Mouse (Mus musculus): Measurements from ENCODE around the gene Gpatch4. TPM values are rescaled to one million over a fixed set of nuclear protein-coding genes. Genes with fewer than 3 reads are reported as not detected.

Gpatch4 gene
- polyA plus RNA-seq, 1 experiment: 27.7 TPM

DNA sequence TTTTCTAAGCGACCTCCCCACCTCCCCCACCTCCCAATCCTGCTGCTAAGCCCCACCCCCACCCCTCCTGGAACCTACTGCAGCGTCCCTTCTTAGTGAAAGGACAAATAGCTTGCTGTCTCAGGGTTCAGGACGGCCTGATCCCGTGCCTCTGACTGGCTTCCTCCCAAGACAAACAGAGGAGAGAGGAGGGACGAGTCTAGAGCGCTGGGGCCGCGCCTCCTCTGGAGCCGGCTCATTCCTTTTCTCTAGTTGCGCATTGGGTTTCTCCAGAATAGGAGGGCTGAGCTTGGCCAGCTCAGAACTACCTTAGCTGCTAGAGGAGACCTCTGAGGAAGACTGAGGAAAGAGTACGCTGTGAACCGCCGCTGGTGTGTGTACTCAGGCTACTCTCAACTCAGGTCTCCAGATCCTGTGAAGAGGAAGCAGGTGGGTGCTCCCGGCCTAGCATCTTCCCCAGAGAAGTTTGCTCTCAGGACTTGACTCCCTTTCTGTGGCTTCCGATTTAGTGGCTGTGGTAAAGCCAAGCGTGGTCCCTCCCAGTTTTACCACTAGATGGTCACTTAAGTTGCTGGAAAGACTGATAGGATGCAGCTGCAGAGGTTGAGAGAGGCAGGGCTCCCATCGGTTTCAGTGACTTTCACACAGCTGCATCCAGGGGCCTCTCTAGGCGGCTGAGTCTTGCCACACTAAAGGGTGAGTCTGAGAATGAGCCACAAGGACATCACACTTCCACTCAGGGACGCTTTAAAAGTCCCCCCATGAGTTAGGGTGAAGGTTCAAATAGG lies 12.1 kb upstream of the Gpatch4 start:
- H3K9ac ChIP-seq (ENCODE audit: low read depth, poor library complexity, severe bottlenecking): peak overlapping the region; percentile 26; the same call in 1 of the 2 replicates
- H3K27me3 ChIP-seq (ENCODE audit: control insufficient read depth, insufficient read depth, low read length, poor library complexity, severe bottlenecking): no peaks in the 10 kb centered on the region
- no peak for TF ChIP-seq POLR2A (IDR thresholded peaks at IDR 0.05; ENCODE audit: insufficient read depth, low read length)
- no peak for TF ChIP-seq CTCF (IDR thresholded peaks at IDR 0.05; ENCODE audit: low read depth, low read length)
- no peak for TF ChIP-seq EP300 (IDR thresholded peaks at IDR 0.05; ENCODE audit: insufficient read depth, low read depth, low read length)
- peak overlapping the region; percentile 22; the same call in 1 of the 2 replicates for H3K4me3 ChIP-seq (ENCODE audit: low read depth, low read length)
- peaks cover 4% of the 10 kb centered on the region; the same call in 1 of the 2 replicates for H3K9me3 ChIP-seq (replicated peaks; ENCODE audit: control insufficient read depth, insufficient read depth, low read length, poor library complexity, severe bottlenecking)
- H3K27ac ChIP-seq (ENCODE audit: insufficient read depth, low read length): no peak overlapping the region
- peaks cover 3% of the 10 kb centered on the region for H3K4me1 ChIP-seq (ENCODE audit: control insufficient read depth, insufficient read depth, low read length)
- no peaks in the 10 kb centered on the region for H3K36me3 ChIP-seq (ENCODE audit: control insufficient read depth, insufficient read depth, low read length, poor library complexity, severe bottlenecking)

DNA sequence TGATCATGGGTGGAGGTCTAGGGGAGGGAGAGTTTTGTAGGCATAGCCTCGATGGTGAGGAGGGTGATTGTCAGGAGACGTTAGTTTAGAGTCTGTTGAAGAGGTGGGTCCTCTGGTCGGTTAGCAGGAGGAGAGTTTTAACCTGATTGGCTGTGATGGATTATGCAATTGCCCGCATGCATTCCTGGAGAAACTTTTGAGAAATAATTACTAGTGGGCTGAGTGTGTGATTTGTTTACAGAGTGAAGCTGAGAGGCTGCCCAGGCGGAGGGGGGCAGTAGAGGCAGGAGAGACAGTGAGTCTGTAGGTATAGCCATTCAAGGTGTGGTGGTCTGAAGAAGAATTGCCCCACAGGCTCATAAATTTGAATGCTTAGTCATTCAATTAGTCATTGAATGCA lies 9.4 kb upstream of the Gpatch4 start:
- Histone ChIP-seq H3K27ac (ENCODE audit: insufficient read depth, low read length) (no peak overlapping the region), H3K9me3 (replicated peaks; ENCODE audit: control insufficient read depth, insufficient read depth, low read length, poor library complexity, severe bottlenecking) (no peaks in the 10 kb centered on the region; the same call in 1 of the 2 replicates), H3K4me3 (ENCODE audit: low read depth, low read length) (no peak overlapping the region), H3K27me3 (ENCODE audit: control insufficient read depth, insufficient read depth, low read length, poor library complexity, severe bottlenecking) (no peaks in the 10 kb centered on the region), H3K4me1 (ENCODE audit: control insufficient read depth, insufficient read depth, low read length) (peaks cover 3% of the 10 kb centered on the region), H3K36me3 (ENCODE audit: control insufficient read depth, insufficient read depth, low read length, poor library complexity, severe bottlenecking) (no peaks in the 10 kb centered on the region), H3K9ac (ENCODE audit: low read depth, poor library complexity, severe bottlenecking) (no peak overlapping the region)
- TF ChIP-seq POLR2A (IDR thresholded peaks at IDR 0.05; ENCODE audit: insufficient read depth, low read length) (no peak), CTCF (IDR thresholded peaks at IDR 0.05; ENCODE audit: low read depth, low read length) (no peak), EP300 (IDR thresholded peaks at IDR 0.05; ENCODE audit: insufficient read depth, low read depth, low read length) (no peak)

- Histone ChIP-seq H3K27me3 (ENCODE audit: control insufficient read depth, insufficient read depth, low read length, poor library complexity, severe bottlenecking) (no peaks in the 10 kb centered on the region), H3K9me3 (replicated peaks; ENCODE audit: control insufficient read depth, insufficient read depth, low read length, poor library complexity, severe bottlenecking) (no peaks in the 10 kb centered on the region; the same call in 1 of the 2 replicates), H3K27ac (ENCODE audit: insufficient read depth, low read length) (no peak overlapping the region), H3K4me1 (ENCODE audit: control insufficient read depth, insufficient read depth, low read length) (peaks cover 3% of the 10 kb centered on the region), H3K4me3 (ENCODE audit: low read depth, low read length) (no peak overlapping the region), H3K36me3 (ENCODE audit: control insufficient read depth, insufficient read depth, low read length, poor library complexity, severe bottlenecking) (no peaks in the 10 kb centered on the region), H3K9ac (ENCODE audit: low read depth, poor library complexity, severe bottlenecking) (no peak overlapping the region)
- TF ChIP-seq CTCF (IDR thresholded peaks at IDR 0.05; ENCODE audit: low read depth, low read length) (no peak), POLR2A (IDR thresholded peaks at IDR 0.05; ENCODE audit: insufficient read depth, low read length) (no peak)
Measured at GRCm38 (mm10) chr3:88035561-88036293, 7.2 kb upstream of the Gpatch4 start.

GRCm38 (mm10) chr3:88049532-88049931 lies 6.6 kb downstream of the Gpatch4 start:
- Histone ChIP-seq H3K27ac (ENCODE audit: insufficient read depth, low read length) (no peak overlapping the region), H3K4me1 (ENCODE audit: control insufficient read depth, insufficient read depth, low read length) (no peaks in the 10 kb centered on the region), H3K9ac (ENCODE audit: low read depth, poor library complexity, severe bottlenecking) (no peak overlapping the region), H3K27me3 (ENCODE audit: control insufficient read depth, insufficient read depth, low read length, poor library complexity, severe bottlenecking) (no peaks in the 10 kb centered on the region), H3K9me3 (replicated peaks; ENCODE audit: control insufficient read depth, insufficient read depth, low read length, poor library complexity, severe bottlenecking) (no peaks in the 10 kb centered on the region), H3K36me3 (ENCODE audit: control insufficient read depth, insufficient read depth, low read length, poor library complexity, severe bottlenecking) (peaks cover 16% of the 10 kb centered on the region; the same call in 1 of the 2 replicates), H3K4me3 (ENCODE audit: low read depth, low read length) (no peak overlapping the region)
- no peak for TF ChIP-seq EP300 (IDR thresholded peaks at IDR 0.05; ENCODE audit: insufficient read depth, low read depth, low read length)
- no peak for TF ChIP-seq POLR2A (IDR thresholded peaks at IDR 0.05; ENCODE audit: insufficient read depth, low read length)
- no peak for TF ChIP-seq CTCF (IDR thresholded peaks at IDR 0.05; ENCODE audit: low read depth, low read length)

- Histone ChIP-seq H3K27me3 (ENCODE audit: control insufficient read depth, insufficient read depth, low read length, poor library complexity, severe bottlenecking) (no peaks in the 10 kb centered on the region), H3K36me3 (ENCODE audit: control insufficient read depth, insufficient read depth, low read length, poor library complexity, severe bottlenecking) (peaks cover 19% of the 10 kb centered on the region), H3K9me3 (replicated peaks; ENCODE audit: control insufficient read depth, insufficient read depth, low read length, poor library complexity, severe bottlenecking) (no peaks in the 10 kb centered on the region), H3K9ac (ENCODE audit: low read depth, poor library complexity, severe bottlenecking) (no peak overlapping the region), H3K27ac (ENCODE audit: insufficient read depth, low read length) (no peak overlapping the region), H3K4me3 (ENCODE audit: low read depth, low read length) (no peak overlapping the region), H3K4me1 (ENCODE audit: control insufficient read depth, insufficient read depth, low read length) (no peaks in the 10 kb centered on the region)
- TF ChIP-seq EP300 (IDR thresholded peaks at IDR 0.05; ENCODE audit: insufficient read depth, low read depth, low read length) (no peak), POLR2A (IDR thresholded peaks at IDR 0.05; ENCODE audit: insufficient read depth, low read length) (no peak)
Measured at GRCm38 (mm10) chr3:88057030-88057429, 14.1 kb downstream of the Gpatch4 start.

All from ES-Bruce4 (cell line).